Mouse (Mus musculus): ENCODE measurements around the gene Timm10b.

GRCm38 (mm10) chr7:105640894-105641255, 1.0 kb downstream of the Timm10b start:
- no peak for TF ChIP-seq POLR2A (IDR thresholded peaks at IDR 0.05; ENCODE audit: extremely low read depth, insufficient read depth, low read length)
- no peak for TF ChIP-seq CTCF (IDR thresholded peaks at IDR 0.05; ENCODE audit: extremely low read depth, insufficient read depth, low read length)
